Mouse (Mus musculus) kidney, adult 9 months (tissue): ENCODE measurements around the gene Klhdc2.

Source experiments
- DNase-seq: peaks from one replicate; pipeline ENCODE4 v3.0.0; 2022

Gene Klhdc2

DNA sequence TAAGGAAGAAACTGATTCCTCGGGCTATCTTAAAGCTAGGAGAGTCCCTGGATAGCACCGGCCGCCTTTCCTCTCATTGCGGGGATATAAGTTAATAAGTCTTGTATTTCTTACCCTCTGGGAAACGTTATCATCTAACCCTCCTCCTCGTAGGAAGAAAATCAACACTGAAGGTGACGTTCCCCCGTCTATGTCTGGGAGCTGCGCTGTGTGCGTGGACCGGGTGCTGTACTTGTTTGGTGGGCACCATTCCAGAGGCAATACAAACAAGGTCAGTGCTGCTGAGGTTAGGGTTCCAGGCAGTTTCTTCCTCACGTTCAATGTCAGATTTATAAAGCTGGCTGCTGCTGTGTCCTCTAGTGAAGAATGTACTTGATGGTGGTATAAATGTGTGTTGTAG, 5.7 kb downstream of the Klhdc2 start:
- no peak for DNase-seq

DNA sequence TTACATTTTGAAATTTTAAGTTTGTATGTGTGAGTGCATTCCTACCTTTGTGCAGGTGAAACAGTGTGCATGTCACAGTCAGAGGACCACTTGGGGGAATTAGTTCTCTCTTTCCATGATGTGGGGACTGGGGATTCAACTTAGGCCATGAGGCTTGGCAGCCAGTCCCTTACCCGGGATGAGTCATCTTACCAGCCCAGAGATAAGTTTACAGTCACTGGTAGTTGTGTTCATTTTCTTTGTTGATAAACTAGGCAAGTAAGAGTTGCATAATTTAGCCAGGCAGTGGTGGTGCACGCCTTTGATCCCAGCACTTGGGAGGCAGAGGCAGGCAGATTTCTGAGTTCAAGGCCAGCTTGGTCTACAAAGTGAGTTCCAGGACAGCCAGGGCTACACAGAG, 7.6 kb downstream of the Klhdc2 start:
- DNase-seq: no peak

DNA sequence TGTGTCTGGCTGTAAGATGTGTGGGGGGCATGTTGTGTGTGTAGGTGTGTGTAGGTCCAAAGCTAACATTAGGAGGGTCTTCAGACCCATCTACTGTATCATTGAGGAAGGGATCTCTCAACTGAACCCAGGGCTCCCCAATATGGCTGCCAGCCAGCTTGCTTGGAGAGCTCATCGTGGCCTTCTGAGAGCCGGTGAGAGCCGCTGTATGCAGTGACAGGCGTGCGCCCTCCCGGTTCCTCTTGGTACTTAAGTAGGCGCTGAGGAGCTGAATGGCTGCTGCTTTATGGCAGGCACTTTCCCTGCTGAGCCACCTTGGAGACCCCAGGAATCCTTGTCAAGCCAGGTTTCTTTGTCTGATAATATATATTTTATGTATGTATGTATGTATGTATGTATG, 9.9 kb downstream of the Klhdc2 start:
- no peak for DNase-seq

DNA sequence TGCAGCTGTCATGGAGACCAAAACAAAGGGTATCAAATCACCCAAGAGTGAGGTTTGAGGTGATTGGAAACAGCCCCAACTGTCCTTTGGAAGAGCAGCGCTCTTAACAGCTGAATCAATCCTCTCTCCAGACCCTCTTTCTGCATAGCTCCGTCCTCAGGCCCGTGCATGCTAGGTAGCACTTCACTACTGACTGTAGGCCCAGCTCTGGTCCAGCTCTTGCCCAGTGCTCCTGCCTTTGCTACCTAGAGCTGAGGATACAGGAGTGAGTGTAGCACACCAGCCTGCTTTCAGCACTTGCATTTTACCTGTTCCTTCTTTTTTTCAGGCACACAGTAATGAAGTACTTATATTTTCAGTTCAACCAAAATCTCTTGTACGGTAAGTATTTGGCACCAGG, 13.2 kb downstream of the Klhdc2 start:
- no peak for DNase-seq

DNA sequence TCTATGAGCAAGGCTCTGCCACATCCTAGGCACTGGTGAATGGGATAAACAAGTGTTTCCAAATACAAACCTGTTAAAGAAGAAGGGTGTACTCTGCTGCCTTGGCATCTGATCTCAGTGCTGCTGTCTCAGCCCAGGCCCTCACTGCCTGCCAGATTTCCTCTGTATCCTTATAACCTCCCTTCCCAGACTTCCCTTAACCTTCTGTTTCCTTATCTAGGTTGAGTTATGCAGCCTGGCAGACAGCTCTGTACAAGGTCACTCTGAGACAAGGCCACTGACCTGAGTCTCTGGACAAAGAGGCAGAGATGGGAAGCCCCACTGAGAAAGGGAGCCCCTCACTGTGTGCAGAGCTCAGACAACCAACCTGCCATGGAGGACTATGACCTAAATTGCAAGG, 21.9 kb downstream of the Klhdc2 start:
- no peak for DNase-seq

DNA sequence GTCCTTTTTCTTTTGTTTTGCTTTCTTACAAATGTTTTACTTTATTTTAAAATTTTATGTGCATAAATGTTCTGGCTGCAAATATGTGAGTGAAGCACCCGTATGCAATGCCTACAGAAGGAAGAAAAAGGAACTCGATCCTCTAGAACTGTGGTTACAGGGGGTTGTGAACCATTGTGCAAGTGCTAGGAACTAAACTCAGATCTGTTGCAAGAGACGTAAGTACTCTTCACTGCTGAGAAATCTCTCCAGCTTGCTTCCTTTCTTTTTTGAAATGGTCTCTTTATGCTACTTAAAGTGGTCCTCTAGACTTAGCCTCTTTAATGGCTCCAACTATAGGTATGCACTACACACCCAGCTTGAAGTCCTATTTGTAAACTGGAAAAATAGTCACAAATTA, 34.7 kb downstream of the Klhdc2 start:
- DNase-seq: no peak

DNA sequence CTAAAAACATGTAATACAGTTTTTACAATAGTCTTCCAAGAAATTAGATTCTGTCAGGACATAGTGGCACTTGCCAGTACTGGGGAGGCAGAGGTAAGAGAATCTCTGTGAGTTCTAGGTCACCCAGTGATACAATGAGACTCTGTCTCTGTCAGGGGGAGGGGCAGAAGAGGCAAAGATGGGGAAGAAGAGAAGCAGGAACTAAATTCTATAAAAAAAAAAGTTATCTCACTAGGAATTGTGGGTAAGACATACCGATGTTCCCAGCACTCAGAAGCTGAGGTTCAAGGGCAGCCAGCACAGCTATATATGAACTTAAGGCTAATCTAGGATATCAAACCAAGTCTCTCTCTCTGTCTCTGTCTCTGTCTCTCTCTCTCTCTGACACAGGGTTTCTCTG, 35.7 kb downstream of the Klhdc2 start:
- DNase-seq: no peak

DNA sequence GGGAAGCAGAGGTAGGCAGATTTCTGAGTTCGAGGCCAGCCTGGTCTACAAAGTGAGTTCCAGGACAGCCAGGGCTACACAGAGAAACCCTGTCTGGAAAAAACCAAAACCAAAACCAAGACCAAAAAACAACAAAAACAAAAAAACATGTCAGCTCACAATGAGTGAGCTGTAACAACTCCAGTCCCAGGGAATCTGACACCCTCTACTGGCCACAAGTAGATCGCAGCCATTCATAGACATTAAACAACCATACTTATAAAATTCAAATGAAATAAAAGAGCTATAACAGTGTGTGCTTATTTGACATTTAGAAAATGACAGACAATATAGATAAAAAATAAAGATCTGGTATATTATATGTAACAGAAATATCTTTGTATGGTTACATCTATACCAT, 37.1 kb downstream of the Klhdc2 start:
- peak; percentile 36 for DNase-seq

DNA sequence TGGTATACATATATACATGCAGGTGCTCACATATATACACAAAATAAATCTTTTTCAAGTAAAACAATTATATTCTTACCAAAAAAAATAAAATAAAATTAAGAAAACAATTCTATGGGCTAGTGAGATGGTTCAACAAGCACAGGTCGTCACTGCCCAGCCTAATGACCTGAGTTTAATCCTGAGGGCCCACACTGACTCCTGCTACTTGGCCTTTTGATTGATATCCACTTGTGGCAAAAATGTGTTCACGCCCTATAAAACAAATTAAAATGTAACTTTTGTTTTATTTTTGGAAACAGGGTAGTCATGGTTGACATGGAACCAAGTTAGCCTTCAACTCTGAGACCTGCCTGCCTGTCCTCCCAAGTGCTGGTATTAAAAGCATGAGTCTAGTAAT, 53.4 kb downstream of the Klhdc2 start:
- peak; percentile 54 for DNase-seq

DNA sequence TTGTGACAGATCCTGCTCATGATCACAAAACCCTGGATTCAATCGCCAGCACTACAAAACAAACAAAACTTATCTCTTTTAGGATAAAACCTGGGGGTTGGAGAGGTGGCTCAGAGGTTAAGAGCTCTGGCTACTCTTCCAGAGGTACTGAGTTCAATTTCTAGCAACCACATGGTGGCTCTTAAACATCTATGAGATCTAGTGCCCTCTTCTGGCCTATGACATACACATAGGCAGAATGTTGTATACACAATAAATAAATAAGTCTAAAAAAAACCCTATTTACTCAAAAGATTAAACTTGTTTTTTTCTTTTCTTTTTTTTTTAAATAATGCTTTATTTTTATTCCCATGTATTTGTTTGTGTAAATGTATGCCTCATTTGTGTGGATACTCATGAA, 55.2 kb downstream of the Klhdc2 start:
- DNase-seq: no peak

DNA sequence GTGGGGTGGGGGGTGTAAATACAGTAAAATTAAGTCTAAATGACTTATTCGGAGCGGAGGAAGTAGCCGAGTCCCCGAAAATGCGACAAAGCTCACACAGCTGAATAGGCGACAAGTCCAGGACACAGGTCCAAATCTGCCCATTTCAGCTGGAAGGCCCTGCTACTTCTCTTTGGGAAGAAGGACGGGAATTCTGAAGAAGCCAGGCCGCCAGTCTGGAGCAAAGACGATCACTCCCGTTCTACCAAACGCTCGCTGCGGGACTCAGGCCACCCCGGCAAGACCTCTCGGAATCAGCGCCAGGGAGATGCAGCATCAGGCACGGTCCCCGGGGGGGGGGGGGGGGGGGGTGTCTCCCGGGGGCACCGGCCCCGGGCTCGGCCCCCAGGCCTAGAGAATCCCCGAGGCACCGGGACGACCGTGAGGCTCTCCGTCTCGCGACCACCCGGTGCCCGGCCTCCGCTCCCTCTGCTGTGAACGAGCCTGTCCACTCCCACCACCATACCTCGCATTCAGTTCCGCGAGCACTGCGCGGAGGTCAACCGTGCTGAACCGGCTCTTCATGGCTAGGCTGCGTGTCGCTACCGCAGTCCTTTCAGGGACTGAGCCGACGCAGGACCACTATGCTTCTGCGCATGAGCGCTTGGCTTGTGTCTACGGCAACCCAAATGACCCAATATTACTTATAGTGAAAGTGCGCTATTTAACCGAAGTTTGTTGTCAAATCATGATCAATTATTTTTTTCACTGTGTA, 60.2 kb downstream of the Klhdc2 start, which contains the start of gene Nemf:
Gene Nemf, minus strand, starts transcription at position 620 of the 754 bp plus-strand sequence.
- peak; percentile 94 for DNase-seq

DNA sequence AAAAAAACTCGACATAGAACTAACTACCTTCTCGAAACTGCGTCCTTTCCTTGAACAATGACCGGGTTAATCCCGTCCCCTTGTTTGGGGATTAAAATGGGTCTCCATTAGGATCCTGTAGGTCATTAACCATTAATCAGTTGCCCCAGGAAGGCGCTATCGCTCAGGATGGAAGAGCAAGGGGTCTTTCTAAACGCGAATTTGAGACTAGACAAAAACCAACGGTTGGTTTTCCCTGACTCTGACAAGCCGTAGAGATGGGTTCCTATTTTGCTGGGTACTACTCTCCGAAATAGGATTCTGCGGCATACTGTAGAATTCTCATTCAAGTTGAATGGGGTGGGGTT, 60.8 kb downstream of the Klhdc2 start:
- no peak for DNase-seq
